Mouse (Mus musculus) ES-Bruce4 (cell line): Measurements from ENCODE around the gene Dnpep.

ENCODE experiments used
- CTCF ChIP-seq: IDR thresholded peaks from one replicate; pipeline ENCODE4 v1.8.1; 2011; ENCODE audit warnings: low read depth, low read length
- EP300 ChIP-seq: IDR thresholded peaks from 2 replicates; pipeline ENCODE4 v1.6.1; 2011; ENCODE audit warnings: low read depth, low read length; ENCODE audit not compliant: insufficient read depth

DNA sequence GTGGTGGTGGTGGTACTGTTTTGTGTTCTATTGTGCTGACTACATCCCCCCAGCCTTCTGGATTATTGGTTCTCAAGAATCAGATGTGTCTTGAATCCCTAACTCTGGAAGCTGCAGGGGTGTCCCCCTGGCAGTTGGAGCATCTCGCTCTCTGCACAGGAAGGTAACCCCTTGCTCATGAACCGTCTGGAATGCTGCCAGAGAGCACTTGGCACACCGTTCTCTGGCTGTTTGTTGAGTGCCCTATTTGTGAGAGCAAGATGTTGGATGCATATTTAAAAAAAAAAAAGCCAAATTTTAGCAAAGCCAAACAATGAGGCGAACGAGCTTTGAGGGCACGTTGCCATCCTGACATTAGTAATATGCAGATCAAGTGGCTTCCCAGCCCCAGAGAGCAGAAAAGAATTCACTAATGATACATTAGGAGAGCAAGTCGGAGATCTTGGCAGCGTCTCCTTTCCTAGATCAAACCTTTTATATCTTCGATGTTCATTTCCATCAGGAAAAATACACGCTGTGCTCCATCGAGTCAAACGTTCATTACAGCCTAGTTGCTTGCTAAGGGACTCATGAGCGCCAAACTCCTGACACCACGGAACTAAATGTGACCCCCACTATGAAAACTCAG, 47.8 kb upstream of the Dnpep start:
- TF ChIP-seq EP300 = no peak
- TF ChIP-seq CTCF = no peak
